Mouse (Mus musculus) G1E (cell line): Measurements from ENCODE around the gene Racgap1. TPM values are rescaled to one million over a fixed set of nuclear protein-coding genes. Genes with fewer than 3 reads are reported as not detected.
A peak's percentile ranks its signal among the peaks of the same experiment; 100 is the strongest.

ENCODE experiments used
- ATAC-seq: 2 replicates; pipeline ENCODE4 v1.8.0; 2016; ENCODE audit warnings: mild to moderate bottlenecking; ENCODE audit not compliant: insufficient number of reproducible peaks, poor library complexity, low FRiP score, severe bottlenecking; ENCODE audit errors: extremely low read depth
- DNase-seq: peaks from one replicate; pipeline ENCODE4 v3.0.0; 2012; ENCODE audit warnings: low spot score
- H3K27me3 ChIP-seq: 2 replicates; pipeline ENCODE4 v1.6.1; 2012; ENCODE audit warnings: mild to moderate bottlenecking, low read length, inconsistent platforms; ENCODE audit not compliant: insufficient read depth
- H3K36me3 ChIP-seq: replicated peaks from 2 replicates; pipeline ENCODE3; 2012; ENCODE audit warnings: mild to moderate bottlenecking, inconsistent platforms
- H3K4me1 ChIP-seq: 2 replicates; pipeline ENCODE4 v1.6.1; 2012; ENCODE audit warnings: low read depth, low read length, inconsistent platforms, mixed read lengths; ENCODE audit not compliant: insufficient read depth
- H3K4me3 ChIP-seq: 2 replicates; pipeline ENCODE4 v1.5.1; 2012; ENCODE audit warnings: low read depth, mild to moderate bottlenecking, inconsistent platforms, low read length, moderate library complexity, mixed read lengths
- H3K9me3 ChIP-seq: replicated peaks from 2 replicates; pipeline ENCODE4 v1.6.1; 2012; ENCODE audit warnings: inconsistent platforms
- CTCF ChIP-seq: IDR thresholded peaks from 2 replicates; pipeline ENCODE4 v1.5.1; 2012; ENCODE audit warnings: low read depth, low read length, inconsistent platforms, mixed read lengths
- GATA1 ChIP-seq: IDR thresholded peaks from 2 replicates; pipeline ENCODE4 v1.6.1; 2012; ENCODE audit warnings: borderline replicate concordance, low read length, inconsistent platforms, mixed read lengths
- GATA2 ChIP-seq: IDR thresholded peaks from 2 replicates; pipeline ENCODE4 v1.6.1; 2012; ENCODE audit warnings: low read depth, low read length, inconsistent platforms, borderline replicate concordance
- POLR2AphosphoS5 ChIP-seq: IDR thresholded peaks from 2 replicates; pipeline ENCODE4 v1.6.1; 2012; ENCODE audit warnings: low read depth, low read length, inconsistent platforms; ENCODE audit not compliant: insufficient replicate concordance
- TAL1 ChIP-seq: conservative IDR thresholded peaks from 2 replicates; pipeline ENCODE4 v1.6.1; 2012; ENCODE audit warnings: low read depth, low read length, inconsistent platforms, mixed read lengths
- polyA plus RNA-seq: library from polyadenylated mRNA; stranded (reverse); fragments of >175 nt; gene quantifications from 2 replicates; pipeline ENCODE4 v1.2.3, GENCODE M21; 2012
- total RNA-seq, 2 experiments: library from RNA; stranded (forward) in 1 of 2; stranded (reverse) in 1 of 2; fragments of 200-1000 nt in 1 of 2; fragments of >200 nt in 1 of 2; fragmentation: Nextera tagmentation in 1 of 2; gene quantifications; 2 replicates each; pipeline ENCODE4 v1.2.3; 2014 to 2017

The Racgap1 gene
- total and polyA plus RNA-seq, 3 experiments, result 35.6 to 189 (median 71.7) TPM

- no peak overlapping the region; the same call in 1 of the 2 replicates for H3K4me3 ChIP-seq
- H3K4me1 ChIP-seq, result peaks cover 64% of the 10 kb centered on the region
- DNase-seq (no peak), ATAC-seq (no peak)
- H3K27me3 ChIP-seq, result no peaks in the 10 kb centered on the region
- TF ChIP-seq POLR2AphosphoS5 (no peak), TAL1 (no peak), GATA1 (no peak), GATA2 (no peak), CTCF (no peak)
- peaks cover 80% of the 10 kb centered on the region for H3K36me3 ChIP-seq
- H3K9me3 ChIP-seq, result no peaks in the 10 kb centered on the region
Observed at GRCm38 (mm10) chr15:99644776-99645175, 6.7 kb downstream of the Racgap1 start.

- no peak for DNase-seq
- H3K4me1 ChIP-seq, result peaks cover 55% of the 10 kb centered on the region
- ATAC-seq, result no peak
- TF ChIP-seq GATA2 (no peak), POLR2AphosphoS5 (no peak), CTCF (no peak), GATA1 (no peak), TAL1 (no peak)
- no peaks in the 10 kb centered on the region for H3K27me3 ChIP-seq
- H3K36me3 ChIP-seq, result peaks cover 80% of the 10 kb centered on the region
- no peak overlapping the region for H3K4me3 ChIP-seq
- H3K9me3 ChIP-seq, result no peaks in the 10 kb centered on the region
Observed at GRCm38 (mm10) chr15:99643832-99644231, 7.6 kb downstream of the Racgap1 start.

- ATAC-seq (no peak), DNase-seq (no peak)
- Histone ChIP-seq H3K4me3 (no peak overlapping the region), H3K27me3 (no peaks in the 10 kb centered on the region), H3K9me3 (no peaks in the 10 kb centered on the region), H3K4me1 (peaks cover 52% of the 10 kb centered on the region), H3K36me3 (peaks cover 83% of the 10 kb centered on the region)
- TF ChIP-seq CTCF (no peak), TAL1 (no peak), GATA2 (no peak), GATA1 (no peak), POLR2AphosphoS5 (no peak)
Observed at GRCm38 (mm10) chr15:99642622-99643021, 8.8 kb downstream of the Racgap1 start.

GRCm38 (mm10) chr15:99638124-99638485, 13.4 kb downstream of the Racgap1 start:
- Histone ChIP-seq H3K4me1 (peaks cover 37% of the 10 kb centered on the region), H3K36me3 (peaks cover 90% of the 10 kb centered on the region), H3K27me3 (no peaks in the 10 kb centered on the region), H3K4me3 (no peak overlapping the region), H3K9me3 (no peaks in the 10 kb centered on the region)
- TF ChIP-seq GATA1, result no peak
- no peak for TF ChIP-seq POLR2AphosphoS5
- no peak for TF ChIP-seq CTCF
- TF ChIP-seq TAL1, result no peak
- no peak for TF ChIP-seq GATA2
- DNase-seq (no peak), ATAC-seq (no peak)

GRCm38 (mm10) chr15:99637405-99638123, 13.9 kb downstream of the Racgap1 start:
- DNase-seq (no peak), ATAC-seq (no peak)
- no peaks in the 10 kb centered on the region for H3K27me3 ChIP-seq
- H3K36me3 ChIP-seq, result peaks cover 91% of the 10 kb centered on the region
- H3K9me3 ChIP-seq, result no peaks in the 10 kb centered on the region
- TF ChIP-seq CTCF, result no peak
- no peak for TF ChIP-seq GATA1
- TF ChIP-seq TAL1, result no peak
- no peak for TF ChIP-seq POLR2AphosphoS5
- TF ChIP-seq GATA2, result no peak
- peaks cover 34% of the 10 kb centered on the region for H3K4me1 ChIP-seq
- no peak overlapping the region for H3K4me3 ChIP-seq

- Histone ChIP-seq H3K27me3 (no peaks in the 10 kb centered on the region), H3K9me3 (peaks cover 3% of the 10 kb centered on the region; the same call in 1 of the 2 replicates), H3K4me1 (peaks cover 28% of the 10 kb centered on the region), H3K4me3 (no peak overlapping the region), H3K36me3 (peaks cover 92% of the 10 kb centered on the region)
- TF ChIP-seq TAL1 (no peak), GATA2 (no peak), CTCF (no peak), GATA1 (no peak), POLR2AphosphoS5 (no peak)
- ATAC-seq (peak; percentile 54; the same call in 1 of the 2 replicates), DNase-seq (peak; percentile 32)
Observed at GRCm38 (mm10) chr15:99634702-99635101, 16.8 kb downstream of the Racgap1 start.
